Mouse (Mus musculus): ENCODE results near the gene Fam122c. TPM values are rescaled to one million over a fixed set of nuclear protein-coding genes. Genes with fewer than 3 reads are reported as not detected.

The Fam122c gene
- 37.1 and 54.2 TPM in 2 replicates for polyA plus RNA-seq (2012; rRNA removed)

DNA sequence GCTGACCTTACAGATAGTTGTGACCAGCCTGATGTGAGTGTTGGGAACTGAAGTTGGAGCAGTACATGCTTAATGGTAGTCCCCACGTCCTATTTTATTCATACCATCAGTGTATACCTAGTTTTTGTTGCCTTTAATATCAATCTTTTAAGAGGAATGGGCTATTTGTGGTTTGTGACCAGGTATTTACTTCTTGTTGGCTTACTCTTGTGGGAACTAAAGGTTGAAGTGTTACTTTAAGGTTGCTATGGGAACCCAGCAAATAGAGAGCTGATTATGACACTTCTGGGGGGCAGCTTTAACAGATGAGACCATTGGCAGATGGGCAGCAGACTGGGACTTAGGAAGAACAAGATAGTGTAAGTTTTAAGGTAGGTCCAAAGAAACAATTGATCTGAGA is at the start of gene Fam122c:
Gene Fam122c, plus strand, starts transcription at position 301 of the 400 bp plus-strand sequence.
- Histone ChIP-seq H3K36me3 (ENCODE audit: control insufficient read depth, insufficient read depth, low read length) (no peaks in the 10 kb centered on the region), H3K4me3 (ENCODE audit: control insufficient read depth, low read depth, low read length) (peak within 1 kb of the TSS; percentile 55), H3K27ac (ENCODE audit: control insufficient read depth, insufficient read depth, low read depth, low read length) (peak within 1 kb of the TSS; percentile 74), H3K27me3 (ENCODE audit: control insufficient read depth, insufficient read depth, low read length) (no peaks in the 10 kb centered on the region), H3K4me1 (ENCODE audit: control insufficient read depth, insufficient read depth, low read length) (peaks cover 6% of the 10 kb centered on the region)
- TF ChIP-seq POLR2A (IDR thresholded peaks at IDR 0.05; ENCODE audit: control insufficient read depth, low read depth, low read length) = no peak
- no peak for TF ChIP-seq CTCF (IDR thresholded peaks at IDR 0.05; ENCODE audit: control insufficient read depth, insufficient read depth, insufficient replicate concordance, low read depth, low read length)

DNA sequence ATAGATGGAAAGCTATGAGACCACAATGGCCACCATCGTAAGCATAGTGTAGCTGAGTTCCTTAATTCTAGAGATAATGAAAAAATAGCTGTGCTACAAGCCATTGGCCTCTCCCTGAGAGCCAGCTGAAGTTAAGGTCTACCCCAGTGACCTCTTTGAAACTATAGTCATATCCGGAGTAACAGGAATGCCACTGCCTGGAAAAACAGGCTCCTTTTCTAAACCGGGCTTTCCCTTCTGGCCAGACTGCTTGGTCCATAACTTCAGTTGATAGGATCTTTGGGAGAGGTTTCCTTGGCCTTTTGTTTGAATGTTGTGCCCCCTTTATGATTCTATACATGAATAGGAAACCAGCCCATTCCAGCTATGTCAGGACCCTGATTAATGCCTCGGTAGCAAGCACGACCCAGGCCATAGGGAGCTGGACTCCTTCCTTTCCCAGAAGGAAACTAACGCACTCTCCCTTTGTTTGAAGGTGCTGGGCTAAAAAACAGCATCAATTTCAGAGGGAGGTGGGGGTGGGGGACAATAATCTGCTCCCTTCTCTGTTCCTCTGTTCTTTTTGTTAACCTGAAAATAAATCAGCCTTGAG is 48.8 kb upstream of the Fam122c start:
- Histone ChIP-seq H3K27me3 (ENCODE audit: control insufficient read depth, insufficient read depth, low read length) (no peaks in the 10 kb centered on the region), H3K4me1 (ENCODE audit: control insufficient read depth, insufficient read depth, low read length) (no peaks in the 10 kb centered on the region), H3K4me3 (ENCODE audit: control insufficient read depth, low read depth, low read length) (no peak overlapping the region), H3K27ac (ENCODE audit: control insufficient read depth, insufficient read depth, low read depth, low read length) (no peak overlapping the region), H3K36me3 (ENCODE audit: control insufficient read depth, insufficient read depth, low read length) (no peaks in the 10 kb centered on the region)
- TF ChIP-seq POLR2A (IDR thresholded peaks at IDR 0.05; ENCODE audit: control insufficient read depth, low read depth, low read length) (no peak), CTCF (IDR thresholded peaks at IDR 0.05; ENCODE audit: control insufficient read depth, insufficient read depth, insufficient replicate concordance, low read depth, low read length) (no peak)

DNA sequence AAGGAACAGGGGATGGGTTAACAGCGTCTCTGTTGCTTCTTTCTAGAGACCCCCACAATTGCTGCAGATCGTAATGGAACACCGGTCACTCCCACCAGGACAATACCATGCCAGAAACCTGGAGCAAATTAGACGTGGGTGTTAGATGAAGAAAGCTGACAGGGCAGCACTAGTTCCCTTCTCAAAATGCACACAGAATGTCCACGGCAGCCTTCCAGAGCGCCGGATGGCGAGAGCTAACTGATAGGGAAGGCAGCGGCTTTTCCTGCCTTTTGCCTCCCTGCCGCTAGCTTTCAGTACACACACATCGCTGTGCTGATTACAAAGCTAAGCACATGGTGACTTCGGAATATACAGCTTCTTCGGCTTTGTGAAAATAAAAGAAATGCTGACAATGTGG is 41.3 kb upstream of the Fam122c start:
- no peaks in the 10 kb centered on the region for H3K4me1 ChIP-seq (ENCODE audit: control insufficient read depth, insufficient read depth, low read length)
- TF ChIP-seq CTCF (IDR thresholded peaks at IDR 0.05; ENCODE audit: control insufficient read depth, insufficient read depth, insufficient replicate concordance, low read depth, low read length) (no peak), POLR2A (IDR thresholded peaks at IDR 0.05; ENCODE audit: control insufficient read depth, low read depth, low read length) (no peak)
- peak overlapping the region; percentile 29 for H3K4me3 ChIP-seq (ENCODE audit: control insufficient read depth, low read depth, low read length)
- peak overlapping the region; percentile 6; the same call in 1 of the 2 replicates for H3K27ac ChIP-seq (ENCODE audit: control insufficient read depth, insufficient read depth, low read depth, low read length)
- no peaks in the 10 kb centered on the region for H3K36me3 ChIP-seq (ENCODE audit: control insufficient read depth, insufficient read depth, low read length)
- H3K27me3 ChIP-seq (ENCODE audit: control insufficient read depth, insufficient read depth, low read length) = no peaks in the 10 kb centered on the region

DNA sequence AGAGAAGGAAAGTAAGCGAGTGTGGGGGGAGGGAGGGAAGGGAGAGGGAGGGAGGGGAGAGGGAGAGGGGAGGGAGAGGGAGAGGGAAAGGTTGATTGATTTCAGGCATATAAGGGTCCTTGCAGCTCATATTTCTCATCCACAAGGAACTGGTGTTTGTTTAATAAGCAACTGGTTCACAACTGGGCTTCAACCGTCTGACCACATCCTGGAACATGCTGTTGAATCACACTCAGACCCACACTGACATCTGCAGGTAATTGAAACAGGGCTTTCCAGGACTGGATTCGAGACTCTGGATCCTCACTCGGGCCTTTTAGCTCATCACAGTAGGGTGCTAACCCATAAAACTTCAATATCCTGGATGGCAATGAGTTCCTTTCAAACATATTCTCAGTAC is 39.5 kb upstream of the Fam122c start:
- Histone ChIP-seq H3K4me1 (ENCODE audit: control insufficient read depth, insufficient read depth, low read length) (no peaks in the 10 kb centered on the region), H3K27me3 (ENCODE audit: control insufficient read depth, insufficient read depth, low read length) (no peaks in the 10 kb centered on the region), H3K36me3 (ENCODE audit: control insufficient read depth, insufficient read depth, low read length) (no peaks in the 10 kb centered on the region), H3K27ac (ENCODE audit: control insufficient read depth, insufficient read depth, low read depth, low read length) (no peak overlapping the region), H3K4me3 (ENCODE audit: control insufficient read depth, low read depth, low read length) (no peak overlapping the region)
- TF ChIP-seq POLR2A (IDR thresholded peaks at IDR 0.05; ENCODE audit: control insufficient read depth, low read depth, low read length) = no peak
- TF ChIP-seq CTCF (IDR thresholded peaks at IDR 0.05; ENCODE audit: control insufficient read depth, insufficient read depth, insufficient replicate concordance, low read depth, low read length) = no peak

DNA sequence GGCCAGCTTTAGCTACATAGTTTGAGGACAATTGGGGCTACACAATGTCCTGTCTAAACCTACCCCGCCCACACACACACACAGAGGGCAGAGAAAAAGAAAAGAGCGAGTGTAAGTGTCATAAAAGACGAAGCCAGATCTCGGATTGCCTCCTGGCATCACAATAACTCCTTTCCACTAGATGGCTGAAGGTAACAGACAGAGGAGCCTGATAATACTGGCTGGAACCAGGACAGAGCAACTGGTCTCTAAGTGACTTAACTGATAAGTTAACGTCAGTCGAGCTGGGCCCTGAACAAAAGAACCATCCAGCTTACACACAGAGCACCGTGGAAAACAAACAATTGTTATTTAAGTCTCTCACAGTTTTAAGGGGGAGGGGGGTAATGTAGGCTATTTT is 36.8 kb upstream of the Fam122c start:
- H3K36me3 ChIP-seq (ENCODE audit: control insufficient read depth, insufficient read depth, low read length) = no peaks in the 10 kb centered on the region
- no peak overlapping the region for H3K4me3 ChIP-seq (ENCODE audit: control insufficient read depth, low read depth, low read length)
- TF ChIP-seq POLR2A (IDR thresholded peaks at IDR 0.05; ENCODE audit: control insufficient read depth, low read depth, low read length) = no peak
- TF ChIP-seq CTCF (IDR thresholded peaks at IDR 0.05; ENCODE audit: control insufficient read depth, insufficient read depth, insufficient replicate concordance, low read depth, low read length) = no peak
- H3K27ac ChIP-seq (ENCODE audit: control insufficient read depth, insufficient read depth, low read depth, low read length) = no peak overlapping the region
- no peaks in the 10 kb centered on the region for H3K27me3 ChIP-seq (ENCODE audit: control insufficient read depth, insufficient read depth, low read length)
- no peaks in the 10 kb centered on the region for H3K4me1 ChIP-seq (ENCODE audit: control insufficient read depth, insufficient read depth, low read length)

DNA sequence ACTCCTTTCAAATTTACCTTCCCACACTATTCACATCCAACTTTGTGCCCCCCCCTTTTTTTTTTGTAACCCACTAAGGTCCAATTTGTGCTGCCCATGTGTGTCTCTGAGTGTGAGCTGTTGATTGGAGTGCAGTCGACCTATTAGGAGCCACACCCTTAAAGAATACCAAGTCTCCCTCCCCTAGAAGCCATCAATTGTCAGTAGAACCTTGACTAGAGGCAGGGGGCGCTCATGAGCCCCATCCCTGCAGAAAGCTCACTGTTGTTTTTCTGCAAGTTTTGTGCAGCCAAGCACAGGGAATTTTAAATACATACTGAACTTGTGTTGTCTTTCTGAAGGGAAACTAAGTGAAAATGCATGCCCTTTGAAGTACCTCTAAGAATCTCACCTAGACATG is 35.3 kb upstream of the Fam122c start:
- TF ChIP-seq POLR2A (IDR thresholded peaks at IDR 0.05; ENCODE audit: control insufficient read depth, low read depth, low read length) (no peak), CTCF (IDR thresholded peaks at IDR 0.05; ENCODE audit: control insufficient read depth, insufficient read depth, insufficient replicate concordance, low read depth, low read length) (no peak)
- Histone ChIP-seq H3K27me3 (ENCODE audit: control insufficient read depth, insufficient read depth, low read length) (no peaks in the 10 kb centered on the region), H3K36me3 (ENCODE audit: control insufficient read depth, insufficient read depth, low read length) (no peaks in the 10 kb centered on the region)

DNA sequence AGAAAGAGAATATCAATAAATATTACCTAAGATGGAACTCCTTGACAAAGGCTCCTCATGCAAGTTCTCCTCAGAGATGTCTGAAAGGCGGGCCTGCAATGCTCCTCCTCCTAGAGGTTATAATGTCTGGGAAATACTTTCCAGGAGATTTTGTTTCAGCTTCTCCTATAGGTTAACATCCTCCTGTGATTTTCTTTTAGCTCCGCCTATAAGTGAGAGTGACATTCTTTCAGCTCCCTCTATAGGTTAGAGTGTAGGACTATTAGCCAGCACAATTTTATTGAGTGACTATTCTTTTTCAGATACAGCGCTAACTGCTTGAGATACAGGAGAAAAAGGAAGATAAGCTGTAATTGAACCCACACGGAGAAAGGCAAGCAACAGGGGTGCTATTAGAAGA is 33.2 kb upstream of the Fam122c start, which contains the start of gene Plac1:
Gene Plac1, minus strand, starts transcription at position 101 of the 400 bp plus-strand sequence.
- H3K4me3 ChIP-seq (ENCODE audit: control insufficient read depth, low read depth, low read length) = no peak within 1 kb of the TSS
- TF ChIP-seq POLR2A (IDR thresholded peaks at IDR 0.05; ENCODE audit: control insufficient read depth, low read depth, low read length) (no peak), CTCF (IDR thresholded peaks at IDR 0.05; ENCODE audit: control insufficient read depth, insufficient read depth, insufficient replicate concordance, low read depth, low read length) (no peak)
- H3K4me1 ChIP-seq (ENCODE audit: control insufficient read depth, insufficient read depth, low read length) = no peaks in the 10 kb centered on the region
- H3K27ac ChIP-seq (ENCODE audit: control insufficient read depth, insufficient read depth, low read depth, low read length) = no peak within 1 kb of the TSS
- no peaks in the 10 kb centered on the region for H3K27me3 ChIP-seq (ENCODE audit: control insufficient read depth, insufficient read depth, low read length)
- H3K36me3 ChIP-seq (ENCODE audit: control insufficient read depth, insufficient read depth, low read length) = no peaks in the 10 kb centered on the region

More for the DNA sequence above, 35.3 kb upstream of the Fam122c start:
- Histone ChIP-seq H3K4me1 (ENCODE audit: control insufficient read depth, insufficient read depth, low read length) (no peaks in the 10 kb centered on the region), H3K4me3 (ENCODE audit: control insufficient read depth, low read depth, low read length) (no peak overlapping the region), H3K27ac (ENCODE audit: control insufficient read depth, insufficient read depth, low read depth, low read length) (no peak overlapping the region)
